Mouse (Mus musculus) gastrocnemius, postnatal 10 days (tissue): ENCODE data around the gene Sema5a. TPM values are rescaled to one million over a fixed set of nuclear protein-coding genes. Genes with fewer than 3 reads are reported as not detected.
A peak's percentile ranks its signal among the peaks of the same experiment; 100 is the strongest.

ENCODE experiments used
- DNase-seq: peaks from one replicate; pipeline ENCODE4 v3.0.0; 2021; ENCODE audit warnings: mixed read lengths
- total RNA-seq, 2 experiments: library from RNA; stranded (reverse); gene quantifications; 2 replicates each; pipeline ENCODE4 v1.2.3; 2021

Sema5a gene
- total RNA-seq, 2 experiments from 2014 or later: 20.7 to 27.4 TPM

DNA sequence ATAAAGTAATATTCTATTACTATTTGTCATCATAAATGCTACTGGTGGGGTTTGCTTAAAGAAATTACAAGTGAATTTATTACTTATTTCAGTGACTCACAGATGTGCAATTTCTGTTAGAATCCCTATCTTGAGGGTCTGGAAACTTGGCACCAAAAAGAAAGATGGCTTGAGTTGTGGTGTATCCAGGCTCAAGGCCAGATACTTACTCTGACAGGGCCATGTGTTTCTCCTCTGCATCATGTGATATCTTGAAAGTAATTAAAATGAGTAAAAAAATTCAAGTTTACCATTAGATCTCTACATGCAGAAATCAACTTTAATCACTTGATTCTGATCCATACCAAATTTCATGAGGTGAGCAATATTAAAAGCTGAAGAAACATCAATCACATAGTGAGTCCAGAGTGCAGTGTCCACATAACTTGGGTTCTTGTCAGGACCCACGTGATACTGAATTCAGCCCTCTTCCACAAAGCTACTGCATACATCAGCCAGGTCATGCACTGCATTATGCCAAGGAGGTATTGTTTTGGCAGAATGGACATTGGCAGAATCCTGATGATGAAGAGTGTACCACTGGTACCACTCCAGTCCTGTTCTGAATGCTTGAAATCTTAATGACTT, 402.6 kb downstream of the Sema5a start:
- no peak for DNase-seq

DNA sequence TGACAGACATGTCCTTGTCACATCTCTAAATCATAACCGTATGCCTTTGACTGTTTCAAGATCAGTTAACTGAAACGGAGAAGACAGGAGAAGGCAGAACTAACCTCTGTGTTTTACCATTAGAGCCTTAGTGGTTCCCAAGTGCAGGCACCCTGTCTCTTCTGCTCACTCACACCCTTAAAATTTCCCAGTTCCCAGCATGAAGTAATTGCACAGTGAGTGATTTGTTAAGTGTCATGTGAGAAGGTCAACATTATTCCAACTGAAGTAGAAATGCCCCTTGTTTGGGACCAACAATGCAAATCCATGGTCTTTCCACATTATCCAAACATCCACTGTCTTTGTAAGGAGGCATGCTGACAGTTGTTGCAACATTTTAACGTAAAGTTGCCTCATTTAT, 409.4 kb downstream of the Sema5a start:
- DNase-seq: no peak

DNA sequence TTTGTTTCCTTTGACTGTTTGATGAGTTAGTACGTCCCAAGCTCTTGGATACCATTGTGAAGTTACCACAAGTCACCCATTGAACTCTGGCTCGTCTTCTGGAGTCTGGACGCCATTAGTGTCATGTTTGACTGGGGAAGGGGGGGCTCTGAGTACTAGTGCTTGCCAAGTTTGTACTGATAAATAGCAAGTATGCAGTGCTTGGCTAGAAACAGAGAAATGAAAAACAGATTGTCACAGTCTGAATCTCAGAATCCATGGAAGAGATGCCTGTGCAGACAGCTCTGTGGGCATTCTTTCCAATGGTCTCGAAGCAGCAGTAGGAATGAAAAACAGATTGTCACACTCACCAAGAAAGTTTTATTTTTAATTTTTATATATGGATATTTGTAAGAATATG, 411.4 kb downstream of the Sema5a start:
- DNase-seq: no peak

DNA sequence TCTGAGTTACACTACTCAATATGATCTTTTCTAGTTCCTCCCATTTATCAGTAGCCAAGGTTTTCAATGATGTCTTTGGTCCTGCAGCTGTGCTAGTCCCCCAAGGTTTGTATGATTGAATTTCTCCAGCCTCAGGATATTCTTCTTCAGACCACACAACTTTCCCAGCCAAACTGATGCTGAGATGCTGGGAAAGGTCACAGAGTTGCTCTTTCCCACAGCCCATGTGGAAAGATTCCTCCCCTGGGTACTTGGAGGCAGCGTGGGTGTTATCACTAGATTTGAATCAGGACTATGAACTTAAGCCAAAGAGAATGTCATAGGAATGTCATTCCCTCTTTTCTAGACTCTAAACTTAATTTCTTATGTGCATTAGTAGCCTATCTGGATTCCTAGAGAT, 431.8 kb downstream of the Sema5a start:
- DNase-seq: peak; percentile 10

DNA sequence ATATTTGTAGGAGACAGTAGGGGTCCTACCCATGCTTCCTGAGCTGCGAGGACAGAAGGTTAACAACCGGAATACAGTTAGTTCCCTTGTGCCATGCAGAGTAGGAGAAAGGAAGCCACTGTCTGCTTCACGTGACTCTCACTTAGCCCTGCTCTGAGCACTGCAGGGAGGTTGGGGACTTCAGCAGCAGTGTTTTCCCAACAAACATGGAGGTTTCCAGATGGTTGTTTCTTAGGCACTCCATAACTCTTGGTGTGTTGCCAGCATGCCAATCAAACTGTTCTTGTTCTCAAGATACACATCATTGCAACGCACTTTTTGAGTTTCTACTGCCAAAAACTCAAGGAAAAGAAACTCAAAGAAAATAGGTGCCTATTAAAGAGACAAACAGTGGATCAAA, 440.5 kb downstream of the Sema5a start:
- DNase-seq: no peak

DNA sequence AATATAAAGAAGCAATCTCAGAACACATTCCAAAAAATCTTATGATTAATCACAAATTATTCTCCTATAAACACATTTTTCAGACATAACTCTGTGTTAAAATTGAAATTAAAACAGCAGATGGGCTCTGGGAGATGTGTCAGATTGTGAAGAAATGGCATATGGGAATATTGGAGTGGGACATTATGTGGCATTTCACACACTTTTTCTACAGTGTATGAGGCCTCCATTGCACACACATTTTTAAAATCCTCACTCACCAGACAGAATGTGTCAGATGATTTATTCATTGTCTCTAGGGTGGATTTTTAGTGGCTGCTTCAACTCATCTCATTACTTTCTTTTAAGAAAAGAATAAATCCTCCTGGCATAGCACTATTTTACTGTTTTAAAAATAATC, 446.4 kb downstream of the Sema5a start:
- DNase-seq: no peak

DNA sequence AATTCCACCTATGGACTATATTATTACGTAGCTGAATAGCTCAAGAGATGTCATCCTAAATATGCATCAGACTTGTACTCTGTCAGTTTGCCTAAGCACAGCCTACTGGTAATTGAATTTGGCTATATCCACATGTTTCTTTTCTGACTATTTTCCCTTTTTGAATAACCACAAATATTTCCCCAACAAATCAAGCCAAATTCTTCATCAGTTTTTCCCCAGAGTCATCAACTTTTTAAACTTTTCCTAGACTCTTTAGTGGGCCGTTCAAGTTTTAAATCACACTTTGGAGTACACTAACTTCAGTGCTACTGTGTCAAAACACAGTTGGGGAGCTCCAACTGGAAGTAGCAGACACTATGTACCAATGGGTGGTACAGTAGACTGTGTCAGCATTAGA, 448.4 kb downstream of the Sema5a start:
- DNase-seq: no peak

DNA sequence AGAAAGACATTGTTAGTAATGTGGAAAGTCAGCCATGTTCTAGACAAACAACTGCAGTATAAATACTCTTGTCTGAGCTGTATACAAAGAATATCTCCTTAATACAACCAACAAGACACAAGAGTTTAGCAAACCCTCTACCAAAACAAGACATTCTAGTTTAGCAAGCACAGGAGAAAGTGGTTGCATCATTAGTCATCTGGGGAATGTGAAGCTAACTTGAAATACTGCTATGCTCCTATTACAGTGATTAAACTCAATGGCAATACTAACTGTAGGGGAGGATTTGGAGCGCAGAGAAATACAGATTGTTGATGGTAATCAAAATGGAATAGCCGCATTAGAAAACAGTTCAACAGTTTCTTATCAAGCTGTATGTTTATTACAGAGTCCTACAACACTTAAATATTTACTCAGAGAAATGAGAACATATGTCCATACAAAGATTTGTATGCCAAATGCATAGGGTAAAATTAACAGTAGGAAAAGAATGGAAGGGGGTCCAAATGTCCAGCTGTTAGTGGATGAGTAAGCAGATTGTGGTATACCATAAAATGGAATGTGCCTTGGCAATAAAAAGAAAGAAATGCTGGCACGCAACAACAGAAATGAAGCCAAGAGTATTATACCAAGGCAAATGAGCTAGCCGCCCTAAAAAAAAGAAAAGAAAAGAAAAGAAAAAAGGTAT, 472.8 kb downstream of the Sema5a start:
- no peak for DNase-seq

DNA sequence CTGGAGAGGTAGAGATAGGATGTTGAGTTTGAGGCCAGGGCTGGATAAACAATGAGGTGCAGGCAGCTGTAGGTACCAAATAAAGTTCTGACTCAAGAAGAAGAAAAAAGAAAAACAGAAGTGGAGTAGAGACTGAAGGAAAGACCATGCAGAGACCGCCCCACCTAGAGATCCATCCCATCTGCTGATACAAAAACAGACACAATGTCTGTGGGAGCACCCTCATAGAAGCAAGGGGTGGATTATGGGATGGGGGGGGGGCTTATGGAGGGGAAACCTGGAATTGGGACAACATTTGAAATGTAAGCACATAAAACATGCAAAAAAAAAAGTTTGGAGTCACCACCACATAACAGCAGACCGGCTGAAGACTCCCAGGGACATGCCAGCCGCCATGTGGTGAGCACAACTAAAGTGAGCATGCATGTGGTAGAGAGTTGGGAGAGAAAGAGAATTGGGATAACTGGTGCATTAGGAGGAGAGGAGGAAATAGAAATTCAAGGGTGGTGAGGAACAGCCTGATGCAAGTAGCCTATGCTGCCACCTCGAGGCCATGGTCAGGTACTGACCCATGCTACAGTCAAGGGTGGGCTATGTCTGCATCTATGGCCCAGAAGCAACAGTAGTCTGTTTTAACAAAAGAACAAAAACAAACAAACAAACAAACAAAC, 473.8 kb downstream of the Sema5a start:
- DNase-seq: peak; percentile 59

DNA sequence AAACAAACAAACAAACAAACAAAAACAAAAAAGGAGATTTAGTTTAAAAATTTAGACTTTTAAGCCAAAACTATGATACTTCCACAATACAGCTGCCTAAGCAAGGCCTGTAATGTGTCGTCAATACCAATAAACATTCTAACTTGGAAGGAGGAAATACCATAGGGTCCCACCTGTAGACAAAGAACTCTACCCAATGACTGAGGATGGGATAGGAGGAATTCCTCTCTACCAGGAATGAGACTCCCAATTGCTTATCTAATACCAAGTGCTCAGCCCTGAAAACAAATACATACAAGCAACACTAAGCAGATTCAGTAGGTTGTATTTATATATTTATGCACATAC, 474.3 kb downstream of the Sema5a start:
- DNase-seq: no peak

DNA sequence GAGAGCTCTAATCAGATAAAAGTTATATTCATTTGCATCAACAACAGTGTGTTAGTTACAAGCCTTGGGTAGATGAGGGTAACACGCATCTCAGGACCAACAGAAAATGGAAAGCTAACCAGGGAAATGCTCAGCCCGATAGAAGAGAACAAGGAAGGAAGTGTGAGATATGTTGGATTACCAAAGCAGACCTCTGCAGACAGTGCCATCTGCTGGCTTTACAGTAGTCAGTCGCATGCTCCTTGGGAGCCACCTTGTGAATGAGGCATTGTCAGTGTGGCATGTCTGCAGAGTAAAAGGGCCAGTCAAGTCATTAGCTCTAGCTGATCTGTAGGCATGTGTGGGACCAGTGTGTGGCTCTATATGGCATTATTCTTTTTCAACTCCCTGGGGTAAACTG, 486.2 kb downstream of the Sema5a start:
- no peak for DNase-seq

Other genes starting within 250 kb of the Sema5a start
- gene Tas2r119, start 67.5 kb upstream of the Sema5a start, total RNA-seq: not detected